ENCODE assay signal across 9 mouse cellular contexts in the genomic region with DNA sequence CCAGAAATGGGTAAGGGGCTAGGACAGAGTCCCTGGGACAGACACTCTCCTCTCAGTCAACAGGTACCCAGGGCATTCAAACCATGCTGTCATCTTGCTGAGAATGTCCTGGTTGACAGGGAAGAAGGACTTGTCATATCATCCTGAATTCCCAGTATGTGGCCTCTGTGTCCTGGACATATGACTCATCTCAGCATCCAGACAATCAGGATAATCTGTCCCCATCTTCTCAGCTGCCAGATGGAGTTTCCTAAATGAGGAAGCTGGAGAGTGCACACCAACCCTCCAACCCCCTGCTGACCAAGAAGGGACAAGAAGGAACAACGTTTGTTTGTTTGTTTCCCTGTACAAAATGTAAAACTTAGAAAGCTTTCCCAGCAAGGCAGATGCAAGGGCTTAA.
"Had no signal": no experiment of that assay in that cellular context is flagged by ENCODE, and none has a peak within 500 bp of the region (broad histone marks: within the 10 kb centered on the region; RNA-seq: fewer than 3 reads in every experiment).

No protein-coding gene starts in this region.

- DNase-seq: liver, postnatal 0 days; lung, adult 2 months; lung, postnatal 14 days; lung, postnatal 36 days; midbrain, embryonic 14.5 days; right cerebral cortex, postnatal 14 days; thymus, adult 2 months; thymus, postnatal 25 days; thymus, postnatal 4 days had no signal
